Comparison of ENCODE assay signal across 8 mouse cellular contexts in genomic region chrX:139610033-139610764, GRCm38 (mm10). TPM values are rescaled to one million over a fixed set of nuclear protein-coding genes. Genes with fewer than 3 reads are reported as not detected.
DNase-seq lines count a peak whose midpoint lies in the region; ATAC-seq and TF ChIP-seq lines count a peak whose summit lies in the region.

No protein-coding gene starts in this region.

- peak overlapping the region; percentile 57 for H3K27ac ChIP-seq in bone marrow macrophage, adult 2 months (ENCODE audit: insufficient read depth, low read depth, low read length)
- H3K27ac ChIP-seq in embryonic fibroblast, embryonic 13.5 days (ENCODE audit: insufficient read depth, low read length) = no peak overlapping the region; the same call in 1 of the 2 replicates
- no peak overlapping the region for H3K27ac ChIP-seq in limb, embryonic 12.5 days
- peak overlapping the region; percentile 52 for H3K27ac ChIP-seq in midbrain, embryonic 14.5 days (replicated peaks; ENCODE audit: low read depth, low read length)

- 10% methylated on average over 43 of the region's 44 CpGs for WGBS in limb, embryonic 12.5 days
- 16% methylated on average over 44 of the region's 44 CpGs for WGBS in midbrain, embryonic 14.5 days

- peaks cover 7% of the 10 kb centered on the region; the same call in 1 of the 2 replicates for H3K4me1 ChIP-seq in bone marrow macrophage, adult 2 months (ENCODE audit: control insufficient read depth, insufficient read depth, low read length)
- no peaks in the 10 kb centered on the region for H3K4me1 ChIP-seq in embryonic fibroblast, embryonic 13.5 days (ENCODE audit: control insufficient read depth, insufficient read depth, low read length)
- no peaks in the 10 kb centered on the region for H3K4me1 ChIP-seq in limb, embryonic 12.5 days (replicated peaks)
- H3K4me1 ChIP-seq in midbrain, embryonic 14.5 days (ENCODE audit: control insufficient read depth, insufficient read depth, low read length) = no peaks in the 10 kb centered on the region

- peak overlapping the region; percentile 65 for H3K4me2 ChIP-seq in limb, embryonic 12.5 days
- peak overlapping the region; percentile 68 for H3K4me2 ChIP-seq in midbrain, embryonic 14.5 days (ENCODE audit: low read length)

- ATAC-seq in limb, embryonic 12.5 days (ENCODE audit: insufficient number of reproducible peaks, insufficient read depth, low FRiP score, low TSS enrichment, low read depth) = peak; percentile 95
- peak; percentile 97 for ATAC-seq in midbrain, embryonic 14.5 days (ENCODE audit: low FRiP score, low TSS enrichment)

- TF ChIP-seq CTCF in bone marrow macrophage, adult 2 months (IDR thresholded peaks at IDR 0.05; ENCODE audit: low read depth, low read length) = no peak
- TF ChIP-seq CTCF in embryonic fibroblast, embryonic 13.5 days (IDR thresholded peaks at IDR 0.05; ENCODE audit: borderline replicate concordance, insufficient read depth, low read length) = no peak

- H3K27me3 ChIP-seq in limb, embryonic 12.5 days = peaks cover 29% of the 10 kb centered on the region
- peaks cover 7% of the 10 kb centered on the region; the same call in 1 of the 2 replicates for H3K27me3 ChIP-seq in midbrain, embryonic 14.5 days (ENCODE audit: control insufficient read depth, insufficient read depth, low read length)

- no peaks in the 10 kb centered on the region for H3K9me3 ChIP-seq in limb, embryonic 12.5 days
- H3K9me3 ChIP-seq in midbrain, embryonic 14.5 days (ENCODE audit: control insufficient read depth, low read length) = no peaks in the 10 kb centered on the region

- no peak for TF ChIP-seq POLR2A in bone marrow macrophage, adult 2 months (IDR thresholded peaks at IDR 0.05; ENCODE audit: borderline replicate concordance, low read depth, low read length)
- TF ChIP-seq POLR2A in embryonic fibroblast, embryonic 13.5 days (IDR thresholded peaks at IDR 0.05; ENCODE audit: low read depth, low read length) = peak; percentile 73

- peak; percentile 60 for DNase-seq in 3T3-L1 (ENCODE audit: low read depth, low spot score)
- peak; percentile 50 for DNase-seq in heart, adult 8-10 months (ENCODE audit: low spot score)
- peak; percentile 87 for DNase-seq in kidney, adult 8-10 months
- DNase-seq in midbrain, embryonic 14.5 days = peak; percentile 90
- DNase-seq in spleen, adult 12 weeks (ENCODE audit: low spot score) = peak; percentile 60

- H3K36me3 ChIP-seq in limb, embryonic 12.5 days = no peaks in the 10 kb centered on the region
- no peaks in the 10 kb centered on the region for H3K36me3 ChIP-seq in midbrain, embryonic 14.5 days (ENCODE audit: control insufficient read depth, insufficient read depth, low read length)

- peak overlapping the region; percentile 60 for H3K9ac ChIP-seq in limb, embryonic 12.5 days (replicated peaks)
- peak overlapping the region; percentile 66 for H3K9ac ChIP-seq in midbrain, embryonic 14.5 days (replicated peaks; ENCODE audit: low read length)

- H3K4me3 ChIP-seq in bone marrow macrophage, adult 2 months (ENCODE audit: insufficient read depth, low read length) = peak overlapping the region; percentile 92
- peak overlapping the region; percentile 59 for H3K4me3 ChIP-seq in embryonic fibroblast, embryonic 13.5 days (ENCODE audit: insufficient read depth, low read length)
- H3K4me3 ChIP-seq in limb, embryonic 12.5 days (replicated peaks) = peak overlapping the region; percentile 57
- H3K4me3 ChIP-seq in midbrain, embryonic 14.5 days (replicated peaks; ENCODE audit: low read depth, low read length) = peak overlapping the region; percentile 51

RNA-seq across cellular contexts. Expression of gene Rnf128, which starts 47.1 kb away (rescaled TPM):
- polyA plus RNA-seq in bone marrow macrophage, adult 2 months (2012; ENCODE audit: insufficient read depth, insufficient read length, missing spikeins) = 96.4 and 98.2 TPM in 2 replicates
- 28.8 and 38.5 TPM in 2 replicates for polyA plus RNA-seq in embryonic fibroblast, embryonic 13.5 days (2011; ENCODE audit: insufficient read length, low read depth, missing spikeins)
- 10 to 100 TPM; 56.5 to 70.7 (median 64.1) TPM for total RNA-seq in heart, adult 8-10 months (2022)
- polyA plus RNA-seq in limb, embryonic 12.5 days (2016; fragmentation: Nextera tagmentation; extraction: Ambion mirVana) = 5.5 and 5.7 TPM in 2 replicates
- 3.6 and 4.2 TPM in 2 replicates for polyA plus RNA-seq in midbrain, embryonic 14.5 days (2014; fragmentation: Nextera tagmentation; extraction: Ambion mirVana)

Comparison
In these comparisons a context has a peak if more than half of its experiments do, and no peak if none do; other contexts are left out.
1. H3K27ac ChIP-seq: peak in bone marrow macrophage, adult 2 months (single experiment) and midbrain, embryonic 14.5 days (single experiment); none in embryonic fibroblast, embryonic 13.5 days (single experiment) and limb, embryonic 12.5 days (single experiment).
2. Peak in every context shown above with its lines, with median percentiles within 50 percentile points of each other: DNase-seq and H3K4me3 ChIP-seq.